Mouse (Mus musculus): ENCODE results near the gene Them5. TPM values are rescaled to one million over a fixed set of nuclear protein-coding genes. Genes with fewer than 3 reads are reported as not detected.

Them5 gene
- polyA plus RNA-seq, 1 experiment from 2014 or later: 0.86 TPM

DNA sequence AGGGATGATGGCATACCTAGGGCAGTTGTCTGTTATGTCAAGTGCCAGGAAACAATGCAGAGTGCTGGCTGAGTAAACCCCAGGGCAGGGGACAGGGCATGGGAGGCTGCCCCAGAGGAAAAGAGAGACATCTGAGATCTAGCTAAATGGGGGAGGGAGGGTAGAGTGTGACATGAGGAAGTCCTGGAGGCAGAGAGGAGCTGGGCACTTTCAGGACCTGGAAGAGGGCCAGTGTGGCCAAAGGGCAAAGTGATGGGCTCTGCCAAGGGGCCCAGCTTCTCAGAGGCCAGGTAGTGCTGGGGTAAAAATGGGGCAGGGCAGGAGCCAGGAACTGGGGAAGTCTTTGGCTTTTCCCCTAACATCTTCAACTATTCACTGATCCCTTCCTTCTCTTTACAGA, 32.7 kb downstream of the Them5 start:
- Histone ChIP-seq H3K27me3 (replicated peaks; ENCODE audit: control insufficient read depth, insufficient read depth, low read length) (no peaks in the 10 kb centered on the region), H3K4me3 (ENCODE audit: low read depth, low read length) (no peak overlapping the region), H3K27ac (ENCODE audit: low read depth, low read length) (no peak overlapping the region), H3K9me3 (replicated peaks; ENCODE audit: control insufficient read depth, low read length) (no peaks in the 10 kb centered on the region), H3K4me1 (ENCODE audit: control insufficient read depth, insufficient read depth, low read length) (peaks cover 23% of the 10 kb centered on the region), H3K9ac (ENCODE audit: low read length) (no peak overlapping the region), H3K36me3 (ENCODE audit: control insufficient read depth, insufficient read depth, low read length) (no peaks in the 10 kb centered on the region), H3K4me2 (ENCODE audit: low read length) (no peak overlapping the region)
- DNase-seq (ENCODE audit: low spot score): no peak
- ATAC-seq: no peak

DNA sequence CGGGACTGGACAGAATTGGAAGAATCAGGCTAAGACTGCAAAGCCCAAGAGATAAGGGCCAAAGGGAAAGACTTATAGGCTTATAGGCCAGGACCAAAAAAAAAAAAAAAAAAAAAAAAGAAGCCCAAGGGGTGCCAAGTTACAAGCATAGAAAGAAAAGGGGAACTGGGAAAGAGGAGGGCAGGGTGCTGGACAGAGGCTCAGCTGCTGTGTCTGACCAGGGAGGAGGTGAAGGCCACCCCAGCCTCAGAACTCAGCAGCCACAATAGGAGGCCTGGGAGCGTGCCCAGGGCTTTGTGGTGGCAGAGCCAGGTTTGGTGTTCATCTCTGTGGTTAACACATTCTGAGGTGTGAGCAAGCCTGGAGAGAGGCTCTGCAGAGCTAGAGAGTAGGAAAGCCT, 33.2 kb downstream of the Them5 start:
- no peak overlapping the region for H3K9ac ChIP-seq (ENCODE audit: low read length)
- no peaks in the 10 kb centered on the region for H3K27me3 ChIP-seq (replicated peaks; ENCODE audit: control insufficient read depth, insufficient read depth, low read length)
- ATAC-seq (no peak), DNase-seq (ENCODE audit: low spot score) (no peak)
- whole genome bisulfite sequencing: 69% methylated on average over 2 of the region's 2 CpGs
- no peaks in the 10 kb centered on the region for H3K9me3 ChIP-seq (replicated peaks; ENCODE audit: control insufficient read depth, low read length)
- H3K4me2 ChIP-seq (ENCODE audit: low read length): no peak overlapping the region
- H3K27ac ChIP-seq (ENCODE audit: low read depth, low read length): no peak overlapping the region
- H3K4me3 ChIP-seq (ENCODE audit: low read depth, low read length): no peak overlapping the region
- peaks cover 23% of the 10 kb centered on the region for H3K4me1 ChIP-seq (ENCODE audit: control insufficient read depth, insufficient read depth, low read length)
- H3K36me3 ChIP-seq (ENCODE audit: control insufficient read depth, insufficient read depth, low read length): no peaks in the 10 kb centered on the region

DNA sequence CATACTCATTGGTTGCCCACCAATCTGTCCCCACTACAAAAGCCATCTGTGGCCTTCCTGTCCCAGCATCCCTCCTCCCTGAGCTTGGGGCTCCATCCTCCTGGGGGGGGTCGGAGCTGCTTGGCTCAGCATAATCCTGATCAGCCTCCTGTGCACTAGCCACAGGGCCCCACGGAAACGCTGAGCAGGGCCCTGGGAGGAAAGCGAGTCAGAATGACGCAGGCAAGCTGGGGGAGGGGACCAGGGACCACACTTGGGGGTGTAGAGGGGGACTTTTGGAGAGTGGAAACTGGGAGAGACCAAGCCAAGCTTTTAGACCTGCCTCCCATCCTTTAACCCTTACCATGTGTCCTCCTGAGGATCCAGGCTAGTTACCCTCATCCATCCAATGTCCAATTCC, 34.0 kb downstream of the Them5 start:
- H3K27me3 ChIP-seq (replicated peaks; ENCODE audit: control insufficient read depth, insufficient read depth, low read length): no peaks in the 10 kb centered on the region
- DNase-seq (ENCODE audit: low spot score) (no peak), ATAC-seq (no peak)
- no peak overlapping the region for H3K27ac ChIP-seq (ENCODE audit: low read depth, low read length)
- WGBS: 61% methylated on average over 5 of the region's 5 CpGs
- no peaks in the 10 kb centered on the region for H3K9me3 ChIP-seq (replicated peaks; ENCODE audit: control insufficient read depth, low read length)
- peaks cover 23% of the 10 kb centered on the region for H3K4me1 ChIP-seq (ENCODE audit: control insufficient read depth, insufficient read depth, low read length)
- H3K9ac ChIP-seq (ENCODE audit: low read length): no peak overlapping the region
- H3K36me3 ChIP-seq (ENCODE audit: control insufficient read depth, insufficient read depth, low read length): no peaks in the 10 kb centered on the region
- no peak overlapping the region for H3K4me2 ChIP-seq (ENCODE audit: low read length)
- H3K4me3 ChIP-seq (ENCODE audit: low read depth, low read length): no peak overlapping the region

- Histone ChIP-seq H3K4me2 (ENCODE audit: low read length) (no peak overlapping the region), H3K9me3 (replicated peaks; ENCODE audit: control insufficient read depth, low read length) (no peaks in the 10 kb centered on the region), H3K9ac (ENCODE audit: low read length) (no peak overlapping the region), H3K4me1 (ENCODE audit: control insufficient read depth, insufficient read depth, low read length) (peaks cover 13% of the 10 kb centered on the region), H3K27ac (ENCODE audit: low read depth, low read length) (no peak overlapping the region), H3K36me3 (ENCODE audit: control insufficient read depth, insufficient read depth, low read length) (no peaks in the 10 kb centered on the region), H3K27me3 (replicated peaks; ENCODE audit: control insufficient read depth, insufficient read depth, low read length) (no peaks in the 10 kb centered on the region), H3K4me3 (ENCODE audit: low read depth, low read length) (no peak overlapping the region)
- ATAC-seq (no peak), DNase-seq (ENCODE audit: low spot score) (no peak)
- WGBS: 29% methylated on average over 13 of the region's 13 CpGs
These were observed 35.4 kb downstream of the Them5 start for GRCm38 (mm10) chr3:94377028-94377923.

GRCm38 (mm10) chr3:94379831-94380510, 38.1 kb downstream of the Them5 start:
- H3K27ac ChIP-seq (ENCODE audit: low read depth, low read length): no peak overlapping the region
- no peak overlapping the region for H3K4me2 ChIP-seq (ENCODE audit: low read length)
- DNase-seq (ENCODE audit: low spot score) (no peak), ATAC-seq (no peak)
- 21% methylated on average over 9 of the region's 9 CpGs for WGBS
- H3K36me3 ChIP-seq (ENCODE audit: control insufficient read depth, insufficient read depth, low read length): no peaks in the 10 kb centered on the region
- H3K4me3 ChIP-seq (ENCODE audit: low read depth, low read length): no peak overlapping the region
- no peaks in the 10 kb centered on the region for H3K27me3 ChIP-seq (replicated peaks; ENCODE audit: control insufficient read depth, insufficient read depth, low read length)
- H3K4me1 ChIP-seq (ENCODE audit: control insufficient read depth, insufficient read depth, low read length): no peaks in the 10 kb centered on the region
- H3K9me3 ChIP-seq (replicated peaks; ENCODE audit: control insufficient read depth, low read length): no peaks in the 10 kb centered on the region
- no peak overlapping the region for H3K9ac ChIP-seq (ENCODE audit: low read length)

DNA sequence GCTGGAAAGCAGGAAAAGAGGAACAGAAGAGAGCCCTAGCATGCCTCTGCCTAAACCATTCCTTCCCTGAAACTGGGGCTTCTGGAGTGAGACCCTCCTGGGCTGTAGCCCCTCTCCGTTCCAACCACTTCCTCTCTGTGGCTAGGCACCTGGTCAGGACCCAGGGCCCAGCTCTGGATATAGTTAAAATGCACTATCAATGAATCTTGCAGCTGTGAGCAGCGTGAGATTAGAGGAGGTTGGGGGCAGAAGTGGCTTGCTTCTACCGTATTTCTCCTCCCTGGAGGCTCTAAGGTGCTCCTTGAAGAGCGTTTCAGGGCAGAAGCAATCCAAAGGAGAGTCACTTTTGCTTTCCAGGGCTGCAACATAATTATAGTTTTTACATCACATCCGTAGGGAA, 40.4 kb downstream of the Them5 start:
- no peaks in the 10 kb centered on the region for H3K27me3 ChIP-seq (replicated peaks; ENCODE audit: control insufficient read depth, insufficient read depth, low read length)
- H3K36me3 ChIP-seq (ENCODE audit: control insufficient read depth, insufficient read depth, low read length): no peaks in the 10 kb centered on the region
- H3K4me1 ChIP-seq (ENCODE audit: control insufficient read depth, insufficient read depth, low read length): no peaks in the 10 kb centered on the region
- H3K9me3 ChIP-seq (replicated peaks; ENCODE audit: control insufficient read depth, low read length): no peaks in the 10 kb centered on the region
- H3K27ac ChIP-seq (ENCODE audit: low read depth, low read length): no peak overlapping the region
- H3K4me2 ChIP-seq (ENCODE audit: low read length): no peak overlapping the region
- no peak overlapping the region for H3K9ac ChIP-seq (ENCODE audit: low read length)
- no peak overlapping the region for H3K4me3 ChIP-seq (ENCODE audit: low read depth, low read length)
- DNase-seq (ENCODE audit: low spot score) (no peak), ATAC-seq (no peak)
- WGBS: 86% methylated on average over 5 of the region's 5 CpGs

- Histone ChIP-seq H3K9ac (ENCODE audit: low read length) (no peak overlapping the region), H3K4me1 (ENCODE audit: control insufficient read depth, insufficient read depth, low read length) (no peaks in the 10 kb centered on the region), H3K36me3 (ENCODE audit: control insufficient read depth, insufficient read depth, low read length) (no peaks in the 10 kb centered on the region), H3K4me3 (ENCODE audit: low read depth, low read length) (no peak overlapping the region), H3K4me2 (ENCODE audit: low read length) (no peak overlapping the region), H3K9me3 (replicated peaks; ENCODE audit: control insufficient read depth, low read length) (no peaks in the 10 kb centered on the region), H3K27me3 (replicated peaks; ENCODE audit: control insufficient read depth, insufficient read depth, low read length) (no peaks in the 10 kb centered on the region), H3K27ac (ENCODE audit: low read depth, low read length) (no peak overlapping the region)
- no peak for ATAC-seq
- DNase-seq (ENCODE audit: low spot score): no peak
- WGBS: 67% methylated on average over 3 of the region's 3 CpGs
These were observed 41.6 kb downstream of the Them5 start for GRCm38 (mm10) chr3:94383476-94383875.

GRCm38 (mm10) chr3:94386671-94387070, 44.8 kb downstream of the Them5 start:
- Histone ChIP-seq H3K27ac (ENCODE audit: low read depth, low read length) (no peak overlapping the region), H3K9me3 (replicated peaks; ENCODE audit: control insufficient read depth, low read length) (no peaks in the 10 kb centered on the region), H3K4me3 (ENCODE audit: low read depth, low read length) (no peak overlapping the region), H3K36me3 (ENCODE audit: control insufficient read depth, insufficient read depth, low read length) (no peaks in the 10 kb centered on the region), H3K4me2 (ENCODE audit: low read length) (no peak overlapping the region), H3K9ac (ENCODE audit: low read length) (no peak overlapping the region), H3K27me3 (replicated peaks; ENCODE audit: control insufficient read depth, insufficient read depth, low read length) (no peaks in the 10 kb centered on the region), H3K4me1 (ENCODE audit: control insufficient read depth, insufficient read depth, low read length) (no peaks in the 10 kb centered on the region)
- ATAC-seq (no peak), DNase-seq (ENCODE audit: low spot score) (no peak)
- WGBS: 65% methylated on average over 4 of the region's 4 CpGs

GRCm38 (mm10) chr3:94387391-94387790, 45.5 kb downstream of the Them5 start:
- Histone ChIP-seq H3K27me3 (replicated peaks; ENCODE audit: control insufficient read depth, insufficient read depth, low read length) (no peaks in the 10 kb centered on the region), H3K36me3 (ENCODE audit: control insufficient read depth, insufficient read depth, low read length) (no peaks in the 10 kb centered on the region)
- 94% methylated on average over 10 of the region's 10 CpGs for WGBS

More at GRCm38 (mm10) chr3:94387391-94387790, 45.5 kb downstream of the Them5 start:
- Histone ChIP-seq H3K4me1 (ENCODE audit: control insufficient read depth, insufficient read depth, low read length) (no peaks in the 10 kb centered on the region), H3K4me3 (ENCODE audit: low read depth, low read length) (no peak overlapping the region), H3K9ac (ENCODE audit: low read length) (no peak overlapping the region), H3K27ac (ENCODE audit: low read depth, low read length) (no peak overlapping the region), H3K4me2 (ENCODE audit: low read length) (no peak overlapping the region), H3K9me3 (replicated peaks; ENCODE audit: control insufficient read depth, low read length) (no peaks in the 10 kb centered on the region)
- DNase-seq (ENCODE audit: low spot score): no peak
- ATAC-seq: no peak
